Mouse (Mus musculus) liver, adult 2 months (tissue): ENCODE data around the gene Gm11077.

ENCODE experiments used
- CTCF ChIP-seq: fragments of 200-500 bp; IDR thresholded peaks from 2 replicates; pipeline ENCODE4 v1.5.1; 2011; ENCODE audit warnings: low read depth, low read length, control low read depth
- POLR2A ChIP-seq: fragments of 200-500 bp; IDR thresholded peaks from 2 replicates; pipeline ENCODE4 v1.6.1; 2011; ENCODE audit warnings: low read length, control low read depth; ENCODE audit not compliant: insufficient read depth; ENCODE audit errors: extremely low read depth

GRCm38 (mm10) chr6:140798841-140799240, 69.8 kb downstream of the Gm11077 start:
- peak; percentile 5; the same call in 1 of the 2 replicates for TF ChIP-seq CTCF
- no peak for TF ChIP-seq POLR2A
